Mouse (Mus musculus): Measurements from ENCODE around the gene Rnf145. TPM values are rescaled to one million over a fixed set of nuclear protein-coding genes. Genes with fewer than 3 reads are reported as not detected.

Rnf145 gene
- polyA plus RNA-seq, 1 experiment from 2014 or later: 114 TPM

DNA sequence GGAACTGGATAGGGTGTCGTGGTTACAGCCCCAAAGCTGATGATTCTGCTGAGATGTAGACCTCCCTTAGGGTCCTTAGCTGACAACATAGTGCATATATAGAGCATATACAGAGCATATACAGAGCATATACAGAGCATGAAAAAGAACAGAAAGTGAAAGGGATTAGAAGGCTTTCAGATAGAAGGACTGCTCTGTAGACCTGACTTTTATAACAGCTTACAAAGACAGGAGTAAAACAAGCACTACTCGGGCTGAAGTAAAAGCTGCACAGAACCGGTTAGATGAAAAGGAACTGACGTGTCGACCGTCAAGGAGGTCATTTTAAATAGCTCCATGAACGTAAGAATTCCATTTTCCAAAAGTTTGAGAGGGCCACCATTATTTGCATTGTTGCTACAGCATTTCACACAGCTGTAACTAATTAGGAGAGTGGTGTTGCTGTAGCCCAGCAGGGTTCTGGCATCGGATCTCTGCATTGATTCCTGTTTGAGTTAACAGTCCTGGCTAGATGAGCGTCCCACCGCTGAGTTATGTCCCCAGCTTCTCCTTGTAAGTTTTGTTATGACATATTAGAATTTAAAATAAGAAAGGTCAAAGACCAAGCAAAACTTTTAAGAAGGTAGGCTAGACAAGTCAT is 20.6 kb downstream of the Rnf145 start:
- Histone ChIP-seq H3K36me3 (ENCODE audit: control insufficient read depth, insufficient read depth, low read length) (peaks cover 7% of the 10 kb centered on the region; the same call in 1 of the 2 replicates), H3K9me3 (ENCODE audit: control insufficient read depth, low read length) (no peaks in the 10 kb centered on the region), H3K4me2 (ENCODE audit: low read depth, low read length) (no peak overlapping the region), H3K4me1 (ENCODE audit: control insufficient read depth, insufficient read depth, low read length) (no peaks in the 10 kb centered on the region), H3K27ac (ENCODE audit: low read depth, low read length) (no peak overlapping the region), H3K4me3 (ENCODE audit: low read depth, low read length) (no peak overlapping the region), H3K9ac (replicated peaks; ENCODE audit: low read depth, low read length) (no peak overlapping the region), H3K27me3 (ENCODE audit: control insufficient read depth, insufficient read depth, low read length) (no peaks in the 10 kb centered on the region)
- ATAC-seq (ENCODE audit: low read depth): no peak
- 62% methylated on average over 10 of the region's 10 CpGs for WGBS

DNA sequence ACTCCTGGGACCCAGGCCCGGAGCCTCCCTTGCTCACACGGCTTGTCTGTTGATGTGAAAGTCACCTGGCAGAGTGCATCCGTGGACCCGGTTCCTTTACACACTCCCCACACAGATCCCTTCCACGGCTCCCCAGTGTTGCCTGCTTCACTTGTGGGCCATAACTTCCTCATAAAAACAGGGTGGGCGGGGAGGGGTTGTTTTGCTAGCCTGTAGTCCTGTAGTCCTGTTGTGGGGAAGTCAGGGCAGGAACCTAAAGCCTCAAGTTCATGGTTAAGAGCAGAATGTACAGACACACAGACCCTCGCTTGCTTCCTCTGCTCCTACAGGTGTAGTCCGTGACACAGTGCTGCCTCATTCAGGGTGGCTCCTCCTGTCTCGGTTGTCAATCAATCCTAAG is 21.5 kb downstream of the Rnf145 start:
- 94% methylated on average over 9 of the region's 9 CpGs for WGBS
- H3K36me3 ChIP-seq (ENCODE audit: control insufficient read depth, insufficient read depth, low read length): no peaks in the 10 kb centered on the region; the same call in 1 of the 2 replicates
- no peak for ATAC-seq (ENCODE audit: low read depth)
- no peaks in the 10 kb centered on the region for H3K9me3 ChIP-seq (ENCODE audit: control insufficient read depth, low read length)
- no peak overlapping the region for H3K9ac ChIP-seq (replicated peaks; ENCODE audit: low read depth, low read length)
- no peaks in the 10 kb centered on the region for H3K27me3 ChIP-seq (ENCODE audit: control insufficient read depth, insufficient read depth, low read length)
- H3K4me1 ChIP-seq (ENCODE audit: control insufficient read depth, insufficient read depth, low read length): no peaks in the 10 kb centered on the region
- H3K4me2 ChIP-seq (ENCODE audit: low read depth, low read length): no peak overlapping the region
- no peak overlapping the region for H3K27ac ChIP-seq (ENCODE audit: low read depth, low read length)
- H3K4me3 ChIP-seq (ENCODE audit: low read depth, low read length): no peak overlapping the region

DNA sequence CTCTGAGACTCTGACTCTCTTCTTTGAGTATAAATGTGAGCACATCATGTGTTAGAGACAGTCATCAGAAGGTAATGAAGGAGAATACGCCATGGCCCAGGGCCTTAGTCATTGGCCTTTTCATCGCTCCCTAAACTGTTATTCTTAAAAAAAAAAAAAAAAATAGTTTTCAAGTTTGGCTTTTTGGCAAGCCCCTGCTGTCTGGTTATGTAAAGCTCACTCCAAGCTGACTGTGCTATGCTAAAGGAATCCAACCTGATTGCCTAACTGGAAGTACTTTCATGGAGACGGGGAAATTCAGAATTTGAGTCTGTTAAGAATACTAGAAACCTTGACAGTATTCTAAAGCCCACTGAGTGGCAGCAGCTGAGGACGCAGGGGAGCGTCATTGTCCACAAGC is 22.5 kb downstream of the Rnf145 start:
- H3K4me1 ChIP-seq (ENCODE audit: control insufficient read depth, insufficient read depth, low read length): no peaks in the 10 kb centered on the region
- no peak overlapping the region for H3K4me3 ChIP-seq (ENCODE audit: low read depth, low read length)
- ATAC-seq (ENCODE audit: low read depth): no peak
- H3K36me3 ChIP-seq (ENCODE audit: control insufficient read depth, insufficient read depth, low read length): no peaks in the 10 kb centered on the region; the same call in 1 of the 2 replicates
- no peak overlapping the region for H3K4me2 ChIP-seq (ENCODE audit: low read depth, low read length)
- H3K27ac ChIP-seq (ENCODE audit: low read depth, low read length): no peak overlapping the region
- no peaks in the 10 kb centered on the region for H3K27me3 ChIP-seq (ENCODE audit: control insufficient read depth, insufficient read depth, low read length)
- no peaks in the 10 kb centered on the region for H3K9me3 ChIP-seq (ENCODE audit: control insufficient read depth, low read length)
- WGBS: 95% methylated on average over 5 of the region's 5 CpGs
- no peak overlapping the region for H3K9ac ChIP-seq (replicated peaks; ENCODE audit: low read depth, low read length)

DNA sequence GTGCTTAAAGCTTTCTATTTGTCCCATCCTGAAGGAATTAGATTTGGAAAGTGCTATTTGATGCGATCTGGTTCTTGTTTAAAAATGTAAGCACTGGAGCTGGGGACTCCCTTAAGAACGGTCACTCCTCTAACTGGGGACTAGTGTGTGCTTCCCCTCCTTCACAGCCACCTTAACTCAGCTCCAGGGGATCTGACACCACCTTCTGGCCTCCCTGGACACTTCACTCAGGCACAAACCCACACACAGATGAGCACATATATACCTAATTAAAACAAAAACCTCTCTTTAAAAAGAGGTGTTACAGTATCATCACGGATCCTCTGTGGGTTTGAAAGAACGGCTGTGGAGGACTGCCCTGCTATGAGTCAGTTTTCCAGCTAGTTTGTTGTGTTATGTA is 23.0 kb downstream of the Rnf145 start:
- H3K27ac ChIP-seq (ENCODE audit: low read depth, low read length): no peak overlapping the region
- no peaks in the 10 kb centered on the region for H3K27me3 ChIP-seq (ENCODE audit: control insufficient read depth, insufficient read depth, low read length)
- no peak overlapping the region for H3K4me2 ChIP-seq (ENCODE audit: low read depth, low read length)
- no peak overlapping the region for H3K4me3 ChIP-seq (ENCODE audit: low read depth, low read length)
- H3K4me1 ChIP-seq (ENCODE audit: control insufficient read depth, insufficient read depth, low read length): no peaks in the 10 kb centered on the region
- no peaks in the 10 kb centered on the region for H3K9me3 ChIP-seq (ENCODE audit: control insufficient read depth, low read length)
- H3K36me3 ChIP-seq (ENCODE audit: control insufficient read depth, insufficient read depth, low read length): peaks cover 3% of the 10 kb centered on the region
- H3K9ac ChIP-seq (replicated peaks; ENCODE audit: low read depth, low read length): no peak overlapping the region
- no peak for ATAC-seq (ENCODE audit: low read depth)
- 83% methylated on average over 4 of the region's 4 CpGs for WGBS

DNA sequence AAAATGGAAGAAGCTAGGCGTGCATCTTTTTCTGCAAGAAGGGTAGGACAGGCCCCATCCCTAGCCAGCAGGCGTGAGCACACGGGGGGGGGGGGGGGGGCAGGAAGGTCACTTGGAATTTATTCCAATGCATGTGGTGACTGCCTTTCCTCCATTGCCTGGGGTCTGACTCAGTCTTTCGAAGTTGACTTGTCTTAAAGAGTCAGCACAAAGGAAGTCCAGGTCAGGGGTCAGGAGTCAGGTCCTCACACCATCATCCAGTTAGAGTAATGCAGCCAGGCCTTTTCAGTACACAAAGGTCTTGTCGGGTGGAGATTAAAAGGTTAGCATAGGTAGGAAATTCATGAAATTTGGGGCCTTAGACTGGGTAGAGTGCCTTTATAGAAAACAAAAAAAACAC is 24.8 kb downstream of the Rnf145 start:
- Histone ChIP-seq H3K9ac (replicated peaks; ENCODE audit: low read depth, low read length) (no peak overlapping the region), H3K9me3 (ENCODE audit: control insufficient read depth, low read length) (no peaks in the 10 kb centered on the region), H3K27ac (ENCODE audit: low read depth, low read length) (no peak overlapping the region), H3K4me2 (ENCODE audit: low read depth, low read length) (no peak overlapping the region), H3K27me3 (ENCODE audit: control insufficient read depth, insufficient read depth, low read length) (no peaks in the 10 kb centered on the region), H3K36me3 (ENCODE audit: control insufficient read depth, insufficient read depth, low read length) (peaks cover 10% of the 10 kb centered on the region), H3K4me1 (ENCODE audit: control insufficient read depth, insufficient read depth, low read length) (no peaks in the 10 kb centered on the region), H3K4me3 (ENCODE audit: low read depth, low read length) (no peak overlapping the region)
- 66% methylated on average over 5 of the region's 5 CpGs for WGBS
- no peak for ATAC-seq (ENCODE audit: low read depth)

DNA sequence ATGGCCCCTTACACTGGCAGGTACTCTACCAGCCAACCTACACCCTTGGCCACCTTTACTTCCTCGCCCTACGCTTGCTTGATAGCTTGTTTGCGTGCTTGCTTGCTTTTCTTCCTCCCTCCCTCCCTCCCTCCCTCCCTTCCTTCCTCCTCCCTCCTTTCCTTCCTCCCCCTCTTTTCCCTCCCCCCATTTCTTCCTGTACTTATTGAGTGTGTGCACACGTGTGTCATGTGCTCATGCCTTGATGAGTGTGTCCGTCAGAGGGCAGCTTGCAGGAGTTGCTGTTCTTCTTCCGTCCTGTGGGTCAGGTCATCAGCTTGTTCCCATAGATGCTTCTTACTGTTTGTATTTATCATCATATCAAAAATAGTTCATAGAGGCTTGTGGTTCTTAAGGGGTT is 25.2 kb downstream of the Rnf145 start:
- no peak overlapping the region for H3K4me3 ChIP-seq (ENCODE audit: low read depth, low read length)
- 87% methylated on average over 6 of the region's 6 CpGs for WGBS
- no peaks in the 10 kb centered on the region for H3K4me1 ChIP-seq (ENCODE audit: control insufficient read depth, insufficient read depth, low read length)
- H3K27ac ChIP-seq (ENCODE audit: low read depth, low read length): no peak overlapping the region
- no peaks in the 10 kb centered on the region for H3K27me3 ChIP-seq (ENCODE audit: control insufficient read depth, insufficient read depth, low read length)
- H3K36me3 ChIP-seq (ENCODE audit: control insufficient read depth, insufficient read depth, low read length): peaks cover 14% of the 10 kb centered on the region
- no peak for ATAC-seq (ENCODE audit: low read depth)
- H3K4me2 ChIP-seq (ENCODE audit: low read depth, low read length): no peak overlapping the region
- H3K9me3 ChIP-seq (ENCODE audit: control insufficient read depth, low read length): no peaks in the 10 kb centered on the region
- H3K9ac ChIP-seq (replicated peaks; ENCODE audit: low read depth, low read length): no peak overlapping the region

DNA sequence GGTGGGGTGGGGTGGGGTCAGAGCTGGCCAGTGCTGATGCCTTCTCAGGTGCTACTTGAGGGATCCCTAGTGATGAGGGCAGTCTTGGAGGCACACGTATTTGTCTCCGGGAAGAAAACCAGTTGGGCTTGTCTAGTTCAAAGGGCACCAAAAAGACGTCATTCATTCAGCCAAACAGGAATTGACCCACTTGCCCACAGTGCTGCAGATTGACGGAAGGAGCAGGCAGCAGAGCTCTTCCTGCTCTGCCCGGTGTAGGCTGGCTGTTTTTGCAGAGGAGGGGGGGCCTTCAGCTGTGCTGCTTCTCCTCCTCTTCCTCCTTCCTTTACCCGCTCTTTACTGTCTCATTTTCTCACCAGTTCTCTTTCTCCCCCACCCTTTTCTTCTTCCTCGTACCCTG is 26.4 kb downstream of the Rnf145 start:
- WGBS: 73% methylated on average over 7 of the region's 7 CpGs
- Histone ChIP-seq H3K36me3 (ENCODE audit: control insufficient read depth, insufficient read depth, low read length) (peaks cover 22% of the 10 kb centered on the region), H3K4me1 (ENCODE audit: control insufficient read depth, insufficient read depth, low read length) (no peaks in the 10 kb centered on the region), H3K9ac (replicated peaks; ENCODE audit: low read depth, low read length) (no peak overlapping the region), H3K27ac (ENCODE audit: low read depth, low read length) (no peak overlapping the region), H3K9me3 (ENCODE audit: control insufficient read depth, low read length) (no peaks in the 10 kb centered on the region), H3K4me3 (ENCODE audit: low read depth, low read length) (no peak overlapping the region), H3K27me3 (ENCODE audit: control insufficient read depth, insufficient read depth, low read length) (no peaks in the 10 kb centered on the region), H3K4me2 (ENCODE audit: low read depth, low read length) (no peak overlapping the region)
- ATAC-seq (ENCODE audit: low read depth): no peak

DNA sequence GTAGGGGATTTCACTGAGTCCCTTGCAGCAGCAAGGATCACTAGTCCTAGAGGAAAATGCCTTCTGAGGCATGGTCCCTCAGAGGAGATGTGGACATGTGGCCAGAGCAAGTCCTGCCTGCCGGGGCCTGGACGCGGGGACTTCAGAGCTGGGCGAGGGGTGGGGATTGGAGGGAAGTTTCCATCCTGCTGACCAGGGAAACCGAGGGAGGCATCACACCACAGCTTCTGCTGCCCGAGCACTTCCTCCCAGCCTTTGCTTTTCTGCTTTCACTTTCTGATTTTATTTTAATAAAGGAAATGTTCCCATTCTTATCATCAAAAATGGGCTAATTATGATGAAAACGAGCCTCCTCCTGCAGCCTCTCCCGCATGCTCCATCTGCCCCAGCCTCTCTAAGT is 27.5 kb downstream of the Rnf145 start:
- no peak overlapping the region for H3K4me2 ChIP-seq (ENCODE audit: low read depth, low read length)
- no peak overlapping the region for H3K9ac ChIP-seq (replicated peaks; ENCODE audit: low read depth, low read length)
- H3K4me1 ChIP-seq (ENCODE audit: control insufficient read depth, insufficient read depth, low read length): no peaks in the 10 kb centered on the region
- no peak overlapping the region for H3K27ac ChIP-seq (ENCODE audit: low read depth, low read length)
- ATAC-seq (ENCODE audit: low read depth): no peak
- H3K4me3 ChIP-seq (ENCODE audit: low read depth, low read length): no peak overlapping the region
- peaks cover 29% of the 10 kb centered on the region for H3K36me3 ChIP-seq (ENCODE audit: control insufficient read depth, insufficient read depth, low read length)
- no peaks in the 10 kb centered on the region for H3K27me3 ChIP-seq (ENCODE audit: control insufficient read depth, insufficient read depth, low read length)
- H3K9me3 ChIP-seq (ENCODE audit: control insufficient read depth, low read length): no peaks in the 10 kb centered on the region
- WGBS: 93% methylated on average over 8 of the region's 8 CpGs

DNA sequence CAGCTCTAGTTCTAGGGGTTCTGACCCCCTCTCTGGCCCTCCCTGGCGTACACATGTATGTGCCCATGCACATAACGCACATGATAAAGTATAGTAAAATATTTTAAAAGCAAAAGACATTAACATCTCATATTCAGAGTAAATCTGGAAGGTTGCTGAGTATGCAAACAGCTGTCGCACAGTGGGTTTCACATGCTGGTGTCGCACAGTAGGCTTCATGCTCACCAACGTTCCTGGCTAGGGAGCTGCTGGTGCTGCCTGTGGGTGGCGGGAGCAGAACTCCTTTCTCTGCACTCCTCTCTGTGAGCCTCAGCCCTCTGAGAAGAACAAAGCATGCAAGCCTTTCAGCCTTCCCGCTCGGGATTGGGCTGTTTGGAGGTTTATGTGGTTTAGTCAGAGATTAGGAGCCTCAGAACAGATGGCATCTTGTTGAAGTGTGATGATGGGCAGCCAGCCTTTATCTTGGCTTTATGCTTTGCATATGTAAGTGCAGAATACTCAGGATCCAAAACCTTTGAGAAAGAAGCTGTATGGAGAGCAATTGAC is 29.0 kb downstream of the Rnf145 start:
- WGBS: 85% methylated on average over 8 of the region's 8 CpGs
- H3K4me1 ChIP-seq (ENCODE audit: control insufficient read depth, insufficient read depth, low read length): no peaks in the 10 kb centered on the region
- H3K4me2 ChIP-seq (ENCODE audit: low read depth, low read length): no peak overlapping the region
- ATAC-seq (ENCODE audit: low read depth): no peak
- no peaks in the 10 kb centered on the region for H3K27me3 ChIP-seq (ENCODE audit: control insufficient read depth, insufficient read depth, low read length)
- no peak overlapping the region for H3K9ac ChIP-seq (replicated peaks; ENCODE audit: low read depth, low read length)
- peaks cover 42% of the 10 kb centered on the region for H3K36me3 ChIP-seq (ENCODE audit: control insufficient read depth, insufficient read depth, low read length)
- no peak overlapping the region for H3K4me3 ChIP-seq (ENCODE audit: low read depth, low read length)
- no peak overlapping the region for H3K27ac ChIP-seq (ENCODE audit: low read depth, low read length)
- no peaks in the 10 kb centered on the region for H3K9me3 ChIP-seq (ENCODE audit: control insufficient read depth, low read length)
